Mouse (Mus musculus) lung, adult 18-20 months (tissue): Measurements from ENCODE around the gene Zic2.

Experiments
- DNase-seq, 2 experiments: peaks; one replicate each; pipeline ENCODE4 v3.0.0; 2022; ENCODE audit warnings: mixed read lengths in 2 of 2

Zic2 gene

GRCm38 (mm10) chr14:122462689-122463079 is 12.6 kb upstream of the Zic2 start:
- DNase-seq: no peak

DNA sequence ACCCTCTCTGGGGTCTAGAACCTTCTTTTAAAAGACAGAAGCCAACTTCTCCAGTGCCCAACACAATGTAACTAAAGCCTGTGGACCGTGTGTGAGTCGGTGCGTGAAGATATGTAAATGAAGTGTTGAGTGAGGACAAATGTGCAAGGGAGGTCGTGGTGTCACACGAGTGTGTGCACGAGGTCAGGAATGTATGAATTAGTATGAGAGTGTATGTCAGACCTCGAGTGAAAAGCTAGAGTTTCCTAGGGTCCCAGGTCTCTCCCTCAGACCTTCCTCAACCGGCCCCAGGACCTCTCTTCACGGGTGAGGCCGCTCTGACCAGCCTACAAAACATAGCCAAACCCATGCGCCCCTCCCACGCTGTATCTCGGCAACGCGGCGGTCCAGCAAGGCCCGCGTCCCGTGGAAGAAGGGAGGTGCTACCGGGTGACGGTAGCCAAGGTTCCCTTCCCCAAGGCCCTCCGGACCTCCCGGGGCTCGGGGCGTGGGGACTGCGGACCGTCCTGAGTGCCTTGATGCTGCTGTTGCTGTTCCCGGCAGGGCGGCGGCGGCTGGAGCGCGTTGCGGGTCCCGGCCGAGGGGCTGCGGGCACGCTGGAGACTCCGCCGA is 12.0 kb upstream of the Zic2 start:
- DNase-seq: no peak

GRCm38 (mm10) chr14:122463734-122464341 is 11.4 kb upstream of the Zic2 start:
- DNase-seq: peak in 1 of 2 experiments; percentile 32

GRCm38 (mm10) chr14:122464351-122464762 is 10.9 kb upstream of the Zic2 start:
- DNase-seq: no peak

GRCm38 (mm10) chr14:122464763-122465741 is 10.2 kb upstream of the Zic2 start, which contains the start of gene Zic5:
Gene Zic5 (minus strand): TSS chr14:122465677.
- DNase-seq: no peak

DNA sequence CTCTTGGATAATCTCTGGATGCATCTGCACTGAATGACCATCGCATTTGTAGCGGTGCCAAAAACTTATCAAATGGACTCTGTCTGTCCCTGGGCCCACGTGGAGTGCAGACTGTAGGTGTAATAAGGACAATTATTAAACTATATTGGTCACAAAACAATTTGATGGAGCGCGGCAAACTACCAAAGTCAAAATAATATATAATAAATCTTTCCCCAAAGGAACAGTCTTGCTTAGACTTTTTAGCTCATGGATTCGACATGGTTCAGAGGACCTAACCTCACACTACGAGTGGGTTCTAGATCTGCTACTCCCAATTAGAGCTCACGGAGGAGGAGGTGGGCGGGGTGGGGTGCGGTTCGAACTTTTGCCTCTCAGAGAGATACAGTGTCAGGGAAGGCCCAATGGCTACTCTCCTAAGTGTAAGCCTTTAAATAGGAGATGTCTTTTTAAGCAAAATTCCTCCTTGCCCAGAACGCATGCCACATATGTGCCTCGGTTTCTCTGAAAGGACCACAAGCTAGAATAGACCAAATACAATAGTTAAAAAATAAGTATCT is 9.2 kb upstream of the Zic2 start:
- DNase-seq: no peak

DNA sequence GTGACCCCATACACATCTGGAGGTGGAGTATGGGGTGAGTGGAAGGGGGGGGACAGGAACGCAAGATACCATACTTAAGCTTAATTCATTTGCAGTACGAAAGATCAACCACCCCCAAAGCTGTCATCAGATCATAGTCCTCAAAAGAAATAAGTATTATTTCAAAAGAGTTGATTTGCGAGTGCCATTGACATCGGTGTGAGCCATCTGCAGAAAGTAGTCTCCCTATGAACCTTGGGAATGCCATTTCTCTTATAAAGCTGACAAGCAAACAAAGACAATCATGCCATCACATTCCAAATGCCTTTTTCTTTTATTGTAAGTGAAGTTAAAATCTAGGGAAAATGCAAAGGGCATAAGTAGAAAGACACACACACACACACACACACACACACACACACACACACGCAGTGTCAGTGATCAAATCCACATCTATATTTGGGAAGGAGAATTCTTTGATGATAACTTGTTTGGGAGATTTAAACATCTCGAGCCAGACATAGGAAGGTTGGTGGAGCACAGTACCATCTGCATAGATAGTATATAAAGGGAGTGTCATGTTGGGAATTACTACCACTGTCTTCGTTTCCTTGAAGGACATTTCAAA is 8.4 kb upstream of the Zic2 start:
- DNase-seq: no peak

DNA sequence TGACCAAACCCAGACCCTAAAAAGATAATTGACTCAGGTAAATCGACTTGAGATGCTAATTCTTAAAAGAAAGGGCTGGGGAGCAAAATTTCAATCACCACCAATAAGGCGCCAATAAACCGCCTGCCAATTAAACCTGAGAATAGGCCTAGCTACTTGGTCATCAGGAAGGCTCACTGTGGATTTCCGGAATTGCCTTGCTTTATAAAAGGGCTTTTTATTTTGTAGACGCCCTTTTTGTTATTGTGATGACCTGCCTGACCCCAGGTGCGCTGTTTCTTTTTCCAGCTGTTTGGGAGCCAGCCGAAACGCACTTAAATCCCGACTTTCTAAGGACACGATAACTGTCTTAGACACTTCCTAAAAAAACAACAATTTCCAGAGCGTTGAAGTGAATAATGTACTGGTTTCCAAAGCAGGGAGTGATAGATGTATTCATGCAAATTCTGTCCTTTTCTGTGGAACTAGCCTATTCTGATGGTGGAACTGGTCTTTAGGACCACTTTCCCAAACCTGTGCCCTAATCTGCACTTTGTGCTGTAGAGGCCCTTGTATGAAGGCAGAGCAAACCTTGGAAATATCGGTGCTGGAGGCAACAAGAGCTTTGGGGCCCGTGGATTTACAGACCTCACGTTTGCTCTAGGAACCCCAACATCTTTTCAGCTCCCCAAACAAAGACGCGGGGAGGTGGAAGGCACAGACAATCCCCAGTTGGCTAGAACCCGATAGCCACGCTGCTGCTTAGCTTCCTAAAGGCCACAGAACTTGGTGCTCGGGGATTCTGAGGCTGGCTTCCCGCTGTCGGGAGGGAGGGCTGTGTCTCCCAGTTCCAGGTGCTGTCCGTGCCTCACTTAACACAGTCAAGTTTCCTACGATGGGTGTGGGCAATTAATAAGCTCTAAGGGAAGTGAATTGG is 7.1 kb upstream of the Zic2 start:
- DNase-seq: no peak

DNA sequence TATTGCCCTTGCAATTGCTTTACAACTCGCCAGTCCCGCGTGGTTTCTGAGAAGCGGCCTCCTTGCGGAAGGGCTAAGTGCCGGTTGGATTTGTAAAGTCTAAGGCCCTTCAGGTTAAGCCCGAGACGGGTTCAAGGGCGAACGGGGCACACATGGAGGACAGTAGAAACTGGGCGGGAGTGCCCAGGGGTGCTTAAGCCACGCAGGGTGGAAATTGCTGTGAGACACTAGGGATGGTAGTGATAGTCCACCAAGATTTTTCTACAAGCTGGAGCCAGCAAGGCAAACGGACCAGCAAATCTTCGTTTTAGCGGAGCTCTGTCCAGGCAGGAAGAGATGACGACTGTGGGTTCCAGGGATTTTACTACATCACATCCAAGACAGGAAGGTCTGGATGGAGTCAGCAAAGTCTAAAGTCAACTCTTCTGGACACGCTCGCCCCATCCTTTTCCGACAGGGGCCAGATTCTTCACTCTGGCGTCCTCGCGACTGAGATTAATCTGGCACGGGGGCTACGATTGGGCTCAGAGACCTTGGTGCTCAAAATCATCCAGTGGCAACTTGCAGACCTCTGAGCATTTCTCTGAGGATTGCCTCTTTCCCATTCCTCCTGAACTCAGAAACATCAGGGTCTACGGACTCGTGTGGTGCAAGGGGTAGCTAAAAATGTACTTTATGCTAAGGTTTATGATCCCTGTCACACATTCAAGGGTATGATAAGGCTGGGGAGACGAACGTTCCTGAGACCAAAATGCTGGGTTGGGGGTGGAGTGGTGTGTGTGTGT is 6.1 kb upstream of the Zic2 start:
- DNase-seq: no peak

GRCm38 (mm10) chr14:122471449-122472085 is 3.7 kb upstream of the Zic2 start:
- DNase-seq: no peak

DNA sequence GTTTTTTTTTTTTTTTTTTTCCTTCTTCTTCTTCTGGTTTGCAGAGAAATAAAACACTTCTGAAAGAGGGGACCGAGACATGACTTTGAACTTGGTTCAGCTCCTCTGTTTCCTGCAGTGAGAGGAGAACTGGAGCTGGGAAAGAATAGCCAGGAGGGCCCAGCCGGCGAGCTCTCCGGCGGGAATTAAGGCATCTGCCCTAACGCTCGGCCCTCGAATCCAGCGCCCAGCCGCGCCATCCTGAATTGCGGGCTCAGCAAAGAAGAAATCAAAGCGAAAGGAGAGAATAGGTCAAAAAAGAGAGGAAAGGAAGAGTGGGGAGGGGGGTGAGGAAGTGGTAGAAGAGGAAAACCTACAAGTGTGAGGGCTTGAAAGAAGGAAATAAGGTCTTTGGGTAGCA is 3.1 kb upstream of the Zic2 start:
- no peak for DNase-seq

- no peak for DNase-seq
Observed at GRCm38 (mm10) chr14:122472647-122473046, 2.6 kb upstream of the Zic2 start.

DNA sequence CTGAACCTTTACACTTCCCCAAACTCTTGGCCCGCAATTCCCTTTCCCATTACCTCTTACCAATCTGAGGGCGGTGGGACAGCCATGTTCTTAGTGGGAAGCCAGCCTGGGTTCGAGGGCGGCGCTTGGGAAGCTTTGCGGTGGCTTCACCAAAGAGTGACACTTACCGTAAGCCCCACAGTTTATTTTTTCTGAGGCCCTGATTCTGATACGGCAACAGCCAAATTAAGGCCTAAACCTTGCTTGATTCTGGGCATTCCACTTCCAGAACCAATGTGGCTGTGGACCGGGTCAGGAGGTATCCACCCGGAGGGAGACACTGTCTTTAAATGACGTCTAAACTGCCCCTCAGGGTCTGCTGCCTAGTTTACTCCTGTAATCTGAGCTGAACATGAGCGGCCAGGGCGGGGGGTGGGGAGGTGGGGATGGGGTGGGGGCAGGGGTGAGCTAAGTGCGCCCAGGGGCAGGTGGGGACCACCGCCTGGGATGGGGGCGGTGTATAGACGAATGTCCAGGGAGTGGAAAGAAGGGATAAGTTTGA is 2.0 kb upstream of the Zic2 start:
- no peak for DNase-seq

DNA sequence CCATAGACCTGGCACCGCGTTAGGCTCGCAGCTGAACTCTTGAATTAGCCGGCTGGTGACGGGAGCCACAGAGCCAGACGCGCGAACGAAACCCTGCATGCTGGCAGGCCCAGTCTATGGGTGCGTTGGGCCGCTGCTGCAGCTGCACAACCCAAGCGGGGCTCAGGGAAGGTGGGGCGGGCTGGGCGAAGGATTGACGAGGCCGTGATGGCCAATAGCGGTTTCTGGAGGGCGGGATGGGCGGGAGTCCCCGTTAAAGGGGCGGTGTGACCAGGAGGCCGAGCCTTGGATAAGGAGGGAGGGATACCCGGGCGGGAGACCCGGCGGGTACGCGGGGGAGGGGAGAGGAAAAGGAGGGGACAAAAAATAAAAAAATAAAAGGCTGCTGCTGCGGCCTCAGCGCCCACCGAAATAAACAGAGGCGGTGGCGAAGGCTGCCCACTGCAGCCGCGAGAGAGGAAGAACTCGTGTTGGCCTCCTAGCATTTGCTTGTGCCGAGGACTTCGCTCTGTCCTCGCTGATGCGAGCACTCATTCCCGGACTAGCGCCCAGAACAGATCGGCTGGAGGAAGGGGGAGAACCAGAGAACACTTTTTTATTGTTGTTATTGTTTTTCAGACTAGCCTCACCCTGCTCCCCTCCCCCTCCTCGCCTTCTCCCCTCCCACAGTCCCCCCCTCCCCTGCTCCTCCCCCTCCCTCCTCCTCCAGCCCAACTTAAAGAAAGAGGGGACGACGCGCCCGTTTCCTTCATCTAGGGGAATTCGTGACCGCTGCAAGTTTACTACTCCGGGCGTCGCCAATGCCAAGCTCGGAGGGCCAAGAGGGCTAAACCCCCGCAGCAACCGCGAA is 969 bp upstream of the Zic2 start:
- DNase-seq: no peak

- no peak for DNase-seq
Observed at GRCm38 (mm10) chr14:122475557-122476040, 364 bp downstream of the Zic2 start.

DNA sequence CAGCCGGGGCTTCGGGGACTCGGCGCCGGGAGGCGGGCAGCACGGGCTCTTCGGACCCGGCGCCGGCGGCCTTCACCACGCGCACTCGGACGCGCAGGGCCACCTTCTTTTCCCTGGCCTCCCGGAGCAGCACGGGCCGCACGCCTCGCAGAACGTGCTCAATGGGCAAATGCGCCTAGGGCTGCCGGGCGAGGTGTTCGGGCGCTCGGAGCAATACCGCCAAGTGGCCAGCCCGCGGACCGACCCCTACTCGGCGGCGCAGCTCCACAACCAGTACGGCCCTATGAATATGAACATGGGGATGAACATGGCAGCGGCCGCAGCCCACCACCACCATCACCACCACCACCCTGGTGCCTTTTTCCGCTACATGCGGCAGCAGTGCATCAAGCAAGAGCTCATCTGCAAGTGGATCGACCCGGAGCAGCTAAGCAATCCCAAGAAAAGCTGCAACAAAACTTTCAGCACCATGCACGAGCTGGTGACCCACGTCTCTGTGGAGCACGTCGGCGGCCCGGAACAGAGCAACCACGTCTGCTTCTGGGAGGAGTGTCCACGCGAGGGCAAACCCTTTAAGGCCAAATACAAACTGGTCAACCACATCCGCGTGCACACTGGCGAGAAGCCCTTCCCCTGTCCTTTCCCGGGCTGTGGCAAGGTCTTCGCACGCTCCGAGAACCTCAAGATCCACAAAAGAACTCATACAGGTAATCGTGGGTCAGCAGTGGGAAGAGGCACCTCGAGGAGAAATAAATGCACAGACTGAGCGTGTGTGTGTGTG is 996 bp downstream of the Zic2 start:
- no peak for DNase-seq

DNA sequence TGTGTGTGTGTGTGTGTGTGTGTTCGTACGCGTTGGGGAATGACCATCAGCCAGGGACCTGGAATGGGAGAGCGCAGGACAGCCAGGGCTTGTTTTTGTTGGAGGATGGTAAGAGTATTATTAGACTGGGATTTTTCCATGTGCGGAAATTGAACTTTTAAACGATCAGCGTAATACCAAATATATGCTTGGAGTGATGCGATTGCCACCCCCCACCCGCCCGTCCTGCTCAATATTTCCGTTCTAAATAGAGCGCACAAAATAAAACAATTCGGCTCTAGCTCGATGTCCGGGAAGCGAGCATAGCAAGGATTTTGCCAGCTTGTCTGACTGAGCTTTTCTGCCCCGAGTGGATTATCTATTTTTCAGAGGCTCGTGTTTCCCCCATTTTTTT is 1.6 kb downstream of the Zic2 start:
- DNase-seq: no peak

- no peak for DNase-seq
Observed at GRCm38 (mm10) chr14:122477261-122477671, 2.0 kb downstream of the Zic2 start.
